Mouse (Mus musculus): ENCODE results near the gene AI661453.

GRCm38 (mm10) chr17:47430815-47431214 lies 5.6 kb upstream of the AI661453 start:
- TF ChIP-seq CTCF (IDR thresholded peaks at IDR 0.05; ENCODE audit: insufficient read depth, low read length) (no peak), POLR2A (IDR thresholded peaks at IDR 0.05; ENCODE audit: borderline replicate concordance, extremely low read depth, low read depth, low read length) (no peak)

Measured in lung, adult 2 months (tissue).